Mouse (Mus musculus) naive thymus-derived CD4-positive, alpha-beta T cell, adult 2 months (primary cell): ENCODE measurements around the gene Olfr205.
"Not testable (repeated sequence)": the region's sequence is repeated elsewhere in the genome, so short reads cannot be mapped to it uniquely, and the experiment has no call there.

Experiments
- DNase-seq: peaks from one replicate; pipeline ENCODE4 v3.0.0-alpha.2; 2011; ENCODE audit warnings: low read depth

Gene Olfr205

GRCm38 (mm10) chr16:59331038-59331437, at the start of gene Olfr205:
TSS of gene Olfr205 (minus strand) at chr16:59331138.
- DNase-seq: no peak

- DNase-seq: no peak
Observed at GRCm38 (mm10) chr16:59363893-59364292, 33.0 kb upstream of the Olfr205 start, which contains the start of gene Olfr209. TSS of gene Olfr209 (minus strand) at chr16:59363993.

GRCm38 (mm10) chr16:59349146-59349545, 18.2 kb upstream of the Olfr205 start, which contains the start of gene Olfr206:
TSS of gene Olfr206 (minus strand) at chr16:59349246.
- DNase-seq: no peak

GRCm38 (mm10) chr16:59323262-59323661, 7.7 kb downstream of the Olfr205 start:
- not testable (repeated sequence) for DNase-seq

GRCm38 (mm10) chr16:59318148-59318547, 12.8 kb downstream of the Olfr205 start, which contains the start of gene Olfr204:
TSS of gene Olfr204 (minus strand) at chr16:59318248.
- no peak for DNase-seq

GRCm38 (mm10) chr16:59298581-59298980, 32.4 kb downstream of the Olfr205 start, which contains the start of gene Olfr203:
TSS of gene Olfr203 (plus strand) at chr16:59298881.
- no peak for DNase-seq

GRCm38 (mm10) chr16:59287576-59287975, 43.4 kb downstream of the Olfr205 start:
- DNase-seq: not testable (repeated sequence)

- DNase-seq: no peak
Observed at GRCm38 (mm10) chr16:59286693-59287092, 44.2 kb downstream of the Olfr205 start, which contains the start of gene Olfr202. TSS of gene Olfr202 (minus strand) at chr16:59286793.

- no peak for DNase-seq
Observed at GRCm38 (mm10) chr16:59283476-59283875, 47.5 kb downstream of the Olfr205 start.

GRCm38 (mm10) chr16:59280542-59280941, 50.4 kb downstream of the Olfr205 start:
- no peak for DNase-seq
